Mouse (Mus musculus) T-helper 2 cell (primary cell): ENCODE data around the gene Lag3.

Source experiments
- in situ Hi-C: fragments of 300-600 bp; cut with MboI, MseI; formaldehyde crosslinking; loops from one replicate; pipeline ENCODE4 v1.15.1; 2025; ENCODE audit warnings: high pct_unique_total_duplicates

Lag3 gene

DNA sequence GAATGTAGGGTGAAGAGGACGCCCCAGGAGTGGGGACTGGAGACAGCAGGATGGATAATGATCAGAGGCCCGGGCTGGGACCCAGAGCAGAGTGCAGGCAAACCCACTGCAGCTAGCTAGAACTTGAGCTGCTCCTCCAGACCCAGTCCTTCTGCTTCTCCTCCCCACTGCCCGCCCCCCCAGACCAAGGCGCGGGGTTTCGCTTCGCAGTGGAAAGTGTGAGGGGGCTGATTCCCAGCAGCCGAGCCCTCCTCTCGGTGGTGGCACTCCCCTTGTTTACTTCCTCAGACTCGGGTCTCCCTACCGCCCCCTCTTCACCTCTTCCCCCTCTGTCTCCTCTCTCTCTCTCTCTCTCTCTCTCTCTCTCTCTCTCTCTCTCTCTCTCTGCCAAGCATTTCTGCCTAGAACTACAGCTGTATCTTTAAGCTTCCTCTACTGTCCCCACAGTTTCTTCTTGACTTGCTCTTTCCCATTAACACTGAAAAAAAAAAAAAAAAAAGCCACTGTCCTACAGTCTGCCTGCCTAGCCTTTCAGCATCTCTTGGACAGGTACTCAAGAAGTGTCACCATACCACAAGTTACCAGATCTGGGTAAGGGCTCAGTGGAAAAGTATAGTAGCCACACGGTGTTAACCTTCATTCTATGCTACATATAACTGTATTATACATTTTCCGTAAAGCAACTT is at the start of gene Lag3:
Gene Lag3, minus strand, starts transcription at position 173 of the 686 bp plus-strand sequence.
- in situ Hi-C loops = loop anchor here (10.0 kb wide), 1 partner anchor 573 kb away; no protein-coding TSS in a partner anchor

DNA sequence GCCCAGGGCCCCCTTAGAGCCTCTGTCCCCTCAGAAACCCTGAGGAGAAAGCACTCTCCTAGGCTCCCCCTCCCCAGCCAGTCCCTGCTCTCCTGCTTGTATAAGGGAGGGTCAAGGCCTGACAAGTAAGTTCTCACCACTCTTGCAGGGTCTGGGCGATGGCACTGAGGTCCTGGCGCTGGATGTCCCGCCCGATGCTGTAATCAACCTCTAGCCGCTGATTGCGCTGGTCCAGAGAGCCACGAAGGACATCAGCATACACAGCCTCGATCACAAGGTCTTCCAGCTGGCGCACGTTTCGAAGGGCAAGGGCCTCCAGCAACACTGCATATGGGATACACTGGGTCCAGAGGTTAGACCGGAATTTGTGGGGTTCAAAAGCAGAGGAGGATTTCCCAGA is 49.5 kb upstream of the Lag3 start:
- in situ Hi-C loops = no loop called here

DNA sequence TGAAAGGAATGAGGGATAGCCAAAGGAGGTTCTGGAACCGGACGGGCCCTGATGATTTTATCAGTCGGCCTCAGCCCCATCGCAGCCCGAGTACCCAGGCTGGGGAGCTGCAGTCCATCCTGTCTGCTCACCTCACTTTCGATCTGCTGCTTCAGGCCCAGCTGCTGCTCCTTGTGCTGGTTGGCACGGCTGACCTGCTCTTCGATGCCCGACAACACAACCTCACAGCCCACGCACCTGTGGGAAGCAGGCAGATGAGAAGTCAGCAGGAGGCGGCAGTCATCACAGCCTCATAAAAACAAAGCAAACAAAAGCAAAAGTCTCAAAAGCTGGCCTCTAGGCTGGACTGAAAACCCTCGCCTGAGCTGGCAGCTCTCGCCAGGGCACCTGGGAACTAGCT is 48.5 kb upstream of the Lag3 start:
- in situ Hi-C loops = no loop called here

DNA sequence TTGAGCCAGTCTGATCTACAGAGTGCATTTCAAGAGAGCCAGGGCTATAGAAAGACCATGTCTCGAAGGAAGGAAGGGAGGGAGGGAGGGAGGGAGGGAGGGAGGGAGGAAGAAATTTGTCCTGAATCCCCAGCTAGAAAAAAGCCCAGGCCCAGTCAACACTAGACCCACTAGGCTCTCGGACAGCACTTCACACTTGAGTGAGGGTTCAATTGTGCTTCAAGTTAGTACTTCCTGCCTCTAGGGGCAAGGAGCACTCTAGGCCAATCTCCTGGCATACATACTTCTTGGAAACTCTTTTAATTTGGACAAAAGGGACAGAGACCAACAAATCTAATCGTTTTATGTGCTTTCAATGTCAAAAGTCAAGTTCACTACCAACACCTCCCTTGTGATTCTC is 46.6 kb upstream of the Lag3 start:
- in situ Hi-C loops = no loop called here

DNA sequence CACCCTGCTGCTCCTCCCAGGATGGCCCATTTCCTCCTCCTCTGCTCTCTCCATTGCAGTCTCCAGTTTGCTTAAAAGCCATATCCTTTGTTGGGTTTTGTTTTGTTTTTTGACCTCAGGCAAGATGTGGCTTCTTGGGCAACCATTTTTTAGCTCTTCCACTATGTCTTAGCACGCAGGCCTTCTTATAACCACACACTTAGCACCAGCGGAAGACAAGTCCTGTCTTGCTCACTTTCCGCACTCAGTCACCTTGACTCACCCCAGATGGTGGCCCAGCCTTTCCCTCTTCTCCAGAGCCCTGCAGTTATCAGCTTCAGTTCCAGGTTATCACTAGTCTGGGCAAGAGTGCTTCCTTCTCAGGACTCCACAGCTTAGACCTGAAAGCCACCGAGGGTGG is 43.7 kb upstream of the Lag3 start:
- in situ Hi-C loops = no loop called here

DNA sequence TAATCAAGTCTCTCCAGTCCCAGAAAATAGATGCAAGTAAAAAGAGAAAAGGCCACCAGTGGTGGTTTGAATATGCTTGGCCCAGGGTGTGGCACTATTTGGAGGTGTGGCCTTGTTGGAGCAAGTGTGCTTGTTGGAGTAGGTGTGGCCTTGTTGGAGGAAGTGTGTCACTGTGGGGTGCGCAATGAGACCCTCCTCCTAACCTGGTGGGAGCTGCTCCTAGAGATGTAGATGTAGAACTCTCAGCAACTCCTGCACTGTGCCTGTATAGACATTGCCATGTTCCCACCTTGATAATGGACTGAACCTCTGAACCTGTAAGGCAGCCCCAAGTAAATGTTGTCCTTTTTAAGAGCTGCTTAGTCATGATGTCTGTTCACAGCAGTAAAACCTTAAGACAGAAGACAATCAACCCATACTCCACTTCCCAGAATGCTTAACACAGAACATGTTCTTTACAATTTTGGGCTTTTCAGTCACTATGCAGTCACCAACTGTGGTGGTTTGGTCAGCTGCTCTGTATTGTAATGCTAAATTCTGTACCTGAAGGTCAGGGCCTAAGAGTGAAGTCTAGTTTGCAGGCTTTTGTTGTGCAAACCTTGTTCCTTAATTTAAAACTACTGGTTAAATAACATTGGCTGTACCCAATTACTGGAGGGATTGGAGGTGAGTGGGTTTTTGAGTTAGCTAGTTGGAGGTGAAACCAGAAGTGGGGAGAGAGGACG is 42.6 kb upstream of the Lag3 start:
- in situ Hi-C loops = no loop called here

DNA sequence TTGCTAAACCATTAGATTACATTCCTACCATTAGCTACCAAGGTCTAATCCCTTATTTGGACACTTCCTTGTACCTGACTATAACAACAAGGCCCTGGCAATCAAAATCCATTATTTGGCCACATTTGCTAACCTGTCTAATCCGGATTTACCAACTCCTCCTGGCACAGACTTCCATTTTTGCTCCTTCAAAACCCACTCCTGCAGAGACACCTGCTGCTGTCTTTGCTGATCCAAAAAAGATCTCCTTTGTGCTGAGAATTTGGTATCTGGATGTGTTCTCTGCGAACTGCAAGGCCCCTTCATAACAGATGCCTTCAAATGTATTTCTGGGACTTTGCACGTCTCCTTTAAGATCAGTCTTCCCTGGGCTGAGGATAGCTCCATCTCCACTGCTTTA is 32.0 kb upstream of the Lag3 start:
- in situ Hi-C loops = no loop called here

DNA sequence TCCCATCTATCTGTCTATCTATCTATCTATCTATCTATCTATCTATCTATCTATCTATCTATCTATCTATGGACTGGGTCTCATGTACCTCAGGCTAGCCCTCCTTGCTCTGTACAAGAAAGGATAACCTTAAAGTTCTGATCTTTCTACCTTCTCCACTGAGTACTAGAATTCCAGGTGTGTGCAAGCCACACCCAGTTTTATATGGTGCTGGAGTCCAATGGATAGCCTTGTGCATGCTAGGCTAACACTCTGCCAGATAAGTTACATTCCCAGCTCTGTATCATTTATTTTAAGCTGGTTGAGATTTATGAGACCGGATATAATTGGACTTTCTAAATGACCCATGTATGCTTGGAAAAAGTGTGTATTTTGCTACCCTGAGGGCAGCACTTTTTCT is 30.2 kb upstream of the Lag3 start:
- in situ Hi-C loops = no loop called here

DNA sequence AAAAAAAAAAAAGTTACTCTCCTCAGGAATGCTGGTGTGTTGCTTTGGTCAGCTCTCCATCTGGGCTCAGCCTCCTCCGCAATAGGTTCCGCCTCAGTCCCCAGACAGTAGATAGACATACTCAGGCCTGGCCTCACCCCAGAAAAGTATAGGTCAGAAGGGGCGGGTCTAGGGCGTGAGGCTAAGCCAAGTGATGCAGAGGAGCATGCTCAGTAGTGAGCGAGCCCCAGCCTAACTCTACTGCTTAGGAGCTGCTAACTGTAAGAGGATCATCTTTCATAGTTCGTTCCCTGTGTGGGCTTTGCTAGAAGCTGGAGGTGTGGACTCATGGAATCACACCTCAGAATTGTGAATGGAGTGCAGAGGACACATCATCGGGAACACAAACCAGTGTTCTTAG is 27.0 kb upstream of the Lag3 start:
- in situ Hi-C loops = loop anchor here (5.0 kb wide), 1 partner anchor 69 kb away; the partner anchor contains the start of gene Zfp384

DNA sequence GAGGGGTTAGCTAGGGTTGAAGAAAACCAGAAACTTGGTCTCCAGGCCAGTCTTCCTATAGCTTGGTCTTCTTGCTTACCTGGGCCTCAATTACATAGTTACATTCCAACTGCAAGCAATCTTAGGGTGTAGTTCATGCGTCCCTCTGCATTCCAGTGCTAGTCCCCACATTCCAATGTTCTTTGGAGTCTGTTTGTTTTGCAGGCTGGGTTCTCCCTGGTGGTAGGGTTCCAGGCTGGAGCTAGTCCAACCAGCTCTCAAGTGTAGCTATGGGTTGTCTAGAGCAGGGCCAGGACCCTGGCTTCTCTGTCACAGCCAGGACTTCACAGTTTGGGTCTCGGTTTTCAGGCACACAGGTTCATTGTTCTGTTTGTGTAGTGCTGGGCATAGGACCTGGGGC is 26.0 kb upstream of the Lag3 start:
- in situ Hi-C loops = loop anchor here (5.0 kb wide), 1 partner anchor 70 kb away; the partner anchor contains the start of gene Zfp384

DNA sequence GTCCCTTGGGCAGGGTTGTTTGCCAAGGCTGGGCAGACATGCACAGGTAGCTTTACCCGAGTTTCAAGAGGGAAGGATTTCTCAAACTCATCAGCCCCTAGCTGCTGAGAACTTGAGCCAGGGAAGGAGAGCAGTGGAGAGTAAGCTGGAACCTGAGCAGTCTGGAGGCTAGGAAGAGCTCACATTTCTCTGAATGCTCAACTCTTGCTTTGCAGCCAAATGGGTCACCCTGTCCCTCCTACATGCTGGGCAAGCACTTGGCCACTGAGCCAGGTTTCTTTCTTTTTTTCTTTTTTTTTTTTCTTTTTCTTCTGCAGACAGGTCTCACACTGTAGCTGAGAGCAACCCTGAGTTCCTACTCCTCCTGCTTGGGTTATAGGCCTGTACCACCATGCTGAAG is 25.2 kb upstream of the Lag3 start:
- in situ Hi-C loops = loop anchor here (5.0 kb wide), 1 partner anchor 71 kb away; the partner anchor contains the start of gene Zfp384

DNA sequence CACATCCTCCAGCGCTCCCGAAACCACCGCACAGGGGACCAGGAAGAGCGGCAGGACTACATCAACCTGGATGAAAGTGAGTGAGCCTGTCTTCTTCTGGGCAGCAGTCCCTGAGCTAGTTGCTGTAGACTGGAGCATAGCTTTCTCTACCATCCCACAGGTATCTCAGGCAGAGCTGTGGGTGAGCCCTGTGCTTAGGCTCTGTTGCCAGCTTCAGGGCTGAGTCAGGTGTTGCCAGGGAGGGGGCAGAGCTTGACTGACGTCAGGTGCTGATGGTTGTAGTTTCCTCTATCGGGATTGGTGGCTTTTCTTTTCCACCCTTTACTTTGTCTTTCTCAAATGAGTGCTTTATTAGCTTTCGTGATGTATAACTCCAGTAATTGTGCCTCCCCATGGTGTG is 23.2 kb upstream of the Lag3 start:
- in situ Hi-C loops = loop anchor here (5.0 kb wide), 2 partner anchors 73 to 77 kb away; partner anchors contain the start of genes P3h3 and Zfp384

DNA sequence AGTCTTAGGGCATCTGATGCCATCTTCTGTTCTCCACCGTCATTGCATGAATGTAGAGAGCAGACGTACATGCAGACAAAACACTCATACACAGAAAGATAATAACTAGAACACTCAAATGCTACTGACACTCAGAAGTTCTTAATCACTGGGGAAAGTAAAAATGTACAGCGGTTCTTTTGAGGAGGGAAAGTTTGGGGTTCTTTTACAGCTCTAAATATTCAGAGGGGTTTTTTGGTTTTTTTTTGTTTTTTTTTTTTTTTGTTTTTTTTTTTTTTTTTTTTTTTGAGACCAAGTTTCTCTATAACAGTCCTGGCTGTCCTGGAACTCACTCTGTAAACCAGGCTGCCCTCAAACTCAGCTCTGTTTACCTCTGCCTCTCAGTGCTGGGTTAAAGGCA is 21.6 kb upstream of the Lag3 start:
- in situ Hi-C loops = loop anchor here (5.0 kb wide), 1 partner anchor 76 kb away; the partner anchor contains the start of gene P3h3

DNA sequence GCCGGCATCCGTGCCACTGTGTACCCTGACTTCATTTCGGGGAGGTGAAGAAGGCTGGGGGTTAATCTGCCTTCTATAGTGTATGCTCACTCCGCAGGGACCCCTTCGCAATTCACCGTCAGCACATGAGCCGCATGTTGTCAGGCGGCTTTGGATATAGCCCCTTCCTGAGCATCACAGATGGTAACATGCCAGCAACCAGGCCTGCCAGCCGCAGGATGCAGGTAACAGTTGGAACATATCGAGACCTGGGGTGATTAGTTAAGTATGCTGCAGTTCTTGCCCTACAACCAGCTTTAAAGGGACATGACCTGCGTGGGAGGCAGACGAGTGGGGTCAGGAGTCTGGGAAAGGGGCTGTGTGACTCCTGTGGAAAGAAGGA is 20.8 kb upstream of the Lag3 start:
- in situ Hi-C loops = loop anchor here (5.0 kb wide), 1 partner anchor 75 kb away; the partner anchor contains the start of gene P3h3

DNA sequence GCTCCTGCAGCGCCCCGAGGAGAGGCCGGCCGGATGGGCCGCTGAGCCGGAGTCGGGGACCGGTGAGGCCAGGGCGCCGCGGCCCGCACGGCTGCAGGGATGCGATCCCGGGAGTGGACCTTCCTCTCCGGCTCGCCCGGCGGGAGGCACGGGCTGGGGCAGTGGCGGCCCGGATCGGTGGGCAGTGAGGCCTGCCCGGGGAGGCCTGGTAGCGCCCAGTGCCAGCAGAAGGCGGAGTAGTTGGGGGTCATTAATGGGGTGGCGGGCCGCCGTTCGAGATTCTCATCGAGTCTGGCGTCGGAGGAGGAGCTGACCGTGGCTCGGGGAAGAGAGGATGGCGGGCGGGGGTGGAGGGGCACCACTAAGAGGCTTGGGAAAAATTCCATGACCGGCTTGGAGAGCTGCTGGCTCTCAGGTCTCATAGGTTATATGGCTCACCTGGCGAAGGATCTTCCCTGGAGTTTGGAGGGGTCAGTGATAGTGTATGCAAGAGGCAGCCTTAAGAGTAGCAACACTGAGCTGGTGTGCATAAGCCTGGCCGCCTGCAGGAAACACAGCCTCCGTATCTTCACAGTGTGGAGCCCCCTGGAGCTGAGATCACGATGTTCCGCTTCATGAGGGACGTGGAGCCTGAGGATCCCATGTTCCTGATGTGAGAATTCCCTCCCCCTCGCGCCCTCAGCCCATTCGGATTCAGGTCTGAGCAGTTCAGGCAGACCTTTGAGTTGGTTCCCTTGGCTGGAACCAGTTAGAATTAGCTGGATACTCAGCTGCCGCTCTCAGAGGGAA is 20.2 kb upstream of the Lag3 start:
- in situ Hi-C loops = loop anchor here (5.0 kb wide), 1 partner anchor 74 kb away; the partner anchor contains the start of gene P3h3

DNA sequence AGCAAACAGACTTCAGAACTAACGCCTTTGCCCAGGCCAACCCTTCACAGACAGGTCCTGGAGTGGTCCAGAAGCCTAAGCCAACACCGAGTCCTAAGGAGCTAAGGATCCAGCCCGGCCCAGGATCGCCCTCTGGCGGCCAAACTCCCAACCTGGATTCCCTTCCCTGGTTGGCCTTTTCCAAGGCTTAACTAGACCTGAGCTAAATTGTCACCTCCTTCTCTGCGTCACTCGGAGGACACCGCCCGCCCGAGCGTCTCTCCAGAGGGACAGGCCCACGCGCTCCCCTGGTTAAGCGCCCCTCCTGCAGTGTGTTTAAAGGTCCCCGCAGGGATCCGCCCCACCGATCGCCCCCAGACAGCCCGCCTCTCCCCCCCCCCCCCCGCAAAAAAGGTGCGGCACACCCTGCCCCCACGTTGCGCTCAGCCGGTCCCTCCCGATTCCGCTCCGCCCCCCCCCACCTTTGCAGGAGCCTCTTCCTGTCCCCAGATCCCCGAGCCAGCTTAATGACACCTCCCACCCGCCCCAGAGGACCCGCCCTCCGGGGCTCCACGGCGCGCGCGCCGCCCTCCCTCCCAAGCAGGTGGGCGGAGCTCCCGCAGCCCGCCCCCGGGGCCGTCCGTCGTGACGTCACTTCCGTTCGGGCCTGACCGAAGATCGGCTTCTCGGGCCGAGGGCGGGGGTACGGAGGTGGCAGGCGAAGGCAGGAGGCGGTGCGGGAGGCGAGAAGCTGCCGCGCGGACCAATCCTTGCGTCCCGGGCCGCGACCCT is 19.4 kb upstream of the Lag3 start, which contains the start of gene Mlf2:
Gene Mlf2, plus strand, starts transcription at position 633 of the 771 bp plus-strand sequence.
- in situ Hi-C loops = loop anchor here (5.0 kb wide), 1 partner anchor 74 kb away; the partner anchor contains the start of gene P3h3

DNA sequence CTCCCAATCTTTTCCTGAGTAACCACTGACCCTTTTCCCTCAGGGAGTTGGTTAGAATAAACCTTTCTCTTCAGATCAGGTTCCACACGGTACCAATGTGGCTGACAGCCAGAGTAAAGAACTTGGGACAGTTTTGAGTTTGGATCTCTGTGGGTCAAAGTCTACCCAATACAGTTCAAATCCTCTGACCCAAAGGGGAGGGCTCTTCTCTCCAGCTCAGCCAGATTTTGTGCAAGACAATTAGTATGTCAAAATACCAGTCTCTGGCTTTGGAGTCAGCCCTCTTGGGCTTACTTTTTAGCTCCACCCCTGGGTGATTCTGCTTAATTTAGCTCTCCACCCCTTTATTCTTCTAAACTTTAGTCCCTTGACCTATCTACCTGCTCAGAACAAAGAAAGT is 18.7 kb upstream of the Lag3 start:
- in situ Hi-C loops = loop anchor here (5.0 kb wide), 1 partner anchor 73 kb away; the partner anchor contains the start of gene P3h3

DNA sequence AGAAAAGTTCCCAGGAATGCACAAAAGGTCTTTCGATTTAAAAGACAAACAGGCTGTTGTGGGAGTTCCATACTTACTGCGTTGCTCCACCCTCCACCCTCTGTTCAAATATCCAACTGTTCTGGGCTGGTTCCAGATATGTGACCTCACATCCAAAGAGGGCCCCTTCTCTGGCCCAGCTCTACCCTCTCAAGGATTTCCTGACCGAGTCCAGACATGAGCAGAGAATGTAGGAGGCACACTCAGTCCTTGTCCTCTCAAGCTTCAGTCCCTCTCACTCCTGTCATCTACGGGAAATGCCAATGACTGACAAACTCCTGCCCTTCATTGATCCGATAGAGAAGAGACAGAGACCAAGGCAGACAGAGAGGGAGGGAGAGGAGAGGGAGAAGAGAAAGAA is 14.4 kb upstream of the Lag3 start:
- in situ Hi-C loops = loop anchor here (5.0 kb wide), 1 partner anchor 49 kb away; no protein-coding TSS in a partner anchor

DNA sequence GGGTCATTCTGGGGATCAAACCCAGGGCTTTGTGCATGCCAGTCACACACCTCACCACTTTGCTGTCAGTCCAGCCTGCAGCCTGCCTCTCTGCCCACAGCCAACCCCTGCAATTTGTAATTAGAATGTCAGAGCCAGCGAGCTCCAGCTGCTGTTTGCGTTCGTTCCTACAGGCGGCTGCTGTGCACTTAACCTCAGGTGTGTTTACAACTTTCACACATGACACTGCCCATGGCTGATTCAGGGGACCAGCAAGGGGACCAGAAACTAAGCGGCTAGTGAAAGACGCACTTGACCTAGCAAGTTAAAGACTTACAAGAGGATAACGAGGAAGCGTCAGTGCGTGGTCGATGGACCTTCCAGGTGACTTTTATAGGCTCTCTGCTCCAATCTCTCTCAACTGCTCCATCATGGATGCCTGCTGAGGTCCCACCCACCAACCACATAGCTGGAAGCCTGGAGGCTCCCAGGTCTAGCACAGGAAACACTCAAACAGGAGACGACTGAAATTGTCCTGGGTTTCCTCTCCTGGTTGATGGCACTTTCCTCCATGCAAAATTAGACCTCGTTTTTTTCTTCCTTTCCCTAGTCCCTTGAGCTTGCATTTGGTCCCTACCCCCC is 13.8 kb upstream of the Lag3 start:
- in situ Hi-C loops = loop anchor here (5.0 kb wide), 1 partner anchor 48 kb away; no protein-coding TSS in a partner anchor

DNA sequence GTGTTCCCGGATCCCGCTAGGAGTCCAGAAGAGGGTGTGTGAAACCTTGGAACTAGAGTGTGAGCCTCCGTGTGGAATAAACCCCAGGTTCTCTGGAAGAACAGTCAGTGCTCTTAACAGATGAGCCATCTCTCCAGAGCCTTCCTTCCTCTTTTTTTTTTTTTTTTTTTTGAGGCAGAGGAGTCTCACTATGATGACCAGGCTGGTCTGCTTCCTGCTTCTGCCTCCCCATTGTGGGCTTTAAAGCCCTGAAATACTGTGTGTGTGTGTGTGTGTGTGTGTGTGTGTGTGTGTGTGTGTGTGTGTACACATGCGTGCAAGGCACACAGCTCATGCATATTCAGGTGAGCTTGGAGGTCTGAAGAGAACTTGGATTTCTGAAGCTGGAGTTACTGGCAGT is 10.0 kb upstream of the Lag3 start:
- in situ Hi-C loops = no loop called here
